Mouse (Mus musculus) ZHBTc4 (cell line): ENCODE data around the gene Herc2.
"Not testable (repeated sequence)": the region's sequence is repeated elsewhere in the genome, so short reads cannot be mapped to it uniquely, and the experiment has no call there.

Experiments used
- DNase-seq: peaks from one replicate; pipeline ENCODE4 v3.0.0-alpha.2; 2011; ENCODE audit warnings: low read depth, low spot score

The Herc2 gene

GRCm38 (mm10) chr7:56049831-56050321 lies at the start of gene Herc2:
Gene Herc2, plus strand, starts transcription at chr7:56050196.
- peak; percentile 100 for DNase-seq

- no peak for DNase-seq
Observed at GRCm38 (mm10) chr7:56010318-56011017, 39.5 kb upstream of the Herc2 start.

GRCm38 (mm10) chr7:56011018-56011333 lies 39.0 kb upstream of the Herc2 start:
- no peak for DNase-seq

- no peak for DNase-seq
Observed at GRCm38 (mm10) chr7:56013261-56014001, 36.6 kb upstream of the Herc2 start.

GRCm38 (mm10) chr7:56014002-56014702 lies 35.8 kb upstream of the Herc2 start:
- DNase-seq, result not testable (repeated sequence)

- no peak for DNase-seq
Observed at GRCm38 (mm10) chr7:56015172-56015571, 34.8 kb upstream of the Herc2 start.

GRCm38 (mm10) chr7:56015837-56016236 lies 34.2 kb upstream of the Herc2 start:
- DNase-seq, result no peak

- DNase-seq, result no peak
Observed at GRCm38 (mm10) chr7:56017761-56018160, 32.2 kb upstream of the Herc2 start.

- DNase-seq, result no peak
Observed at GRCm38 (mm10) chr7:56018446-56018971, 31.5 kb upstream of the Herc2 start.

GRCm38 (mm10) chr7:56018972-56019929 lies 30.7 kb upstream of the Herc2 start:
- DNase-seq, result peak; percentile 88

GRCm38 (mm10) chr7:56019930-56020253 lies 30.1 kb upstream of the Herc2 start, which contains the start of gene Nipa1:
Gene Nipa1, minus strand, starts transcription at chr7:56019954.
- DNase-seq, result no peak

GRCm38 (mm10) chr7:56023586-56023985 lies 26.4 kb upstream of the Herc2 start:
- peak; percentile 18 for DNase-seq

GRCm38 (mm10) chr7:56042353-56042752 lies 7.6 kb upstream of the Herc2 start:
- DNase-seq, result peak; percentile 91

- DNase-seq, result no peak
Observed at GRCm38 (mm10) chr7:56043577-56044266, 6.3 kb upstream of the Herc2 start.

- DNase-seq, result no peak
Observed at GRCm38 (mm10) chr7:56044267-56044629, 5.7 kb upstream of the Herc2 start.

GRCm38 (mm10) chr7:56047178-56047577 lies 2.8 kb upstream of the Herc2 start:
- DNase-seq, result no peak

GRCm38 (mm10) chr7:56050487-56050911 lies 503 bp downstream of the Herc2 start:
- peak; percentile 47 for DNase-seq

GRCm38 (mm10) chr7:56052996-56053395 lies 3.0 kb downstream of the Herc2 start:
- no peak for DNase-seq

- no peak for DNase-seq
Observed at GRCm38 (mm10) chr7:56055338-56055737, 5.3 kb downstream of the Herc2 start.

GRCm38 (mm10) chr7:56064876-56065275 lies 14.9 kb downstream of the Herc2 start:
- DNase-seq, result no peak
